Mouse (Mus musculus) adrenal gland, adult 2 months (tissue): Measurements from ENCODE around the gene Taf1. TPM values are rescaled to one million over a fixed set of nuclear protein-coding genes. Genes with fewer than 3 reads are reported as not detected.
A peak's percentile ranks its signal among the peaks of the same experiment; 100 is the strongest.

ENCODE experiments used
- DNase-seq: peaks from one replicate; pipeline ENCODE4 v3.0.0; 2021
- long read RNA-seq: library from polyadenylated mRNA; stranded (forward); transcript quantifications from one replicate; pipeline ENCODE4 v2.0.0, GENCODE M21; 2021
- polyA plus RNA-seq: library from polyadenylated mRNA; depleted of rRNA; stranded (reverse); fragments of >200 nt; gene quantifications from 2 replicates; pipeline ENCODE4 v1.2.3, GENCODE M21; 2012; rRNA removed
- total RNA-seq, 2 experiments: library from RNA; stranded (reverse); gene quantifications; 2 replicates each; pipeline ENCODE4 v1.2.3; 2021

Gene Taf1
- total RNA-seq = 10 to 100 TPM; 31.8 to 37.3 TPM
- 0.91 and 1.9 TPM in 2 replicates for polyA plus RNA-seq
- long read RNA-seq, partial matches to known transcripts = 0 of 1 reads
- long read RNA-seq, other reads (novel, unspliced or antisense) = 1 of 1 reads

- DNase-seq = peak; percentile 93
Observed at GRCm38 (mm10) chrX:101532347-101533221, at the start of gene Taf1. Gene Taf1 (plus strand): TSS chrX:101532734.

GRCm38 (mm10) chrX:101486487-101487152 lies 45.9 kb upstream of the Taf1 start:
- peak; percentile 37 for DNase-seq

- DNase-seq = no peak
Observed at GRCm38 (mm10) chrX:101504636-101505035, 27.9 kb upstream of the Taf1 start.

- no peak for DNase-seq
Observed at GRCm38 (mm10) chrX:101515710-101516109, 16.8 kb upstream of the Taf1 start.

- DNase-seq = no peak
Observed at GRCm38 (mm10) chrX:101518006-101518405, 14.5 kb upstream of the Taf1 start.

- peak; percentile 15 for DNase-seq
Observed at GRCm38 (mm10) chrX:101522027-101522426, 10.5 kb upstream of the Taf1 start.

GRCm38 (mm10) chrX:101527356-101527755 lies 5.2 kb upstream of the Taf1 start:
- DNase-seq = peak; percentile 27

GRCm38 (mm10) chrX:101585455-101585854 lies 52.9 kb downstream of the Taf1 start:
- no peak for DNase-seq

GRCm38 (mm10) chrX:101616183-101616582 lies 83.6 kb downstream of the Taf1 start:
- DNase-seq = no peak

GRCm38 (mm10) chrX:101617889-101618288 lies 85.4 kb downstream of the Taf1 start:
- no peak for DNase-seq

GRCm38 (mm10) chrX:101620317-101620716 lies 87.8 kb downstream of the Taf1 start:
- DNase-seq = peak; percentile 10

GRCm38 (mm10) chrX:101622539-101622938 lies 90.0 kb downstream of the Taf1 start:
- no peak for DNase-seq

GRCm38 (mm10) chrX:101636821-101637525 lies 104.4 kb downstream of the Taf1 start:
- DNase-seq = no peak

- DNase-seq = no peak
Observed at GRCm38 (mm10) chrX:101638856-101639255, 106.3 kb downstream of the Taf1 start.

- DNase-seq = peak; percentile 26
Observed at GRCm38 (mm10) chrX:101639306-101639705, 106.8 kb downstream of the Taf1 start.

- peak; percentile 91 for DNase-seq
Observed at GRCm38 (mm10) chrX:101639741-101640166, 107.2 kb downstream of the Taf1 start, which contains the start of gene Ogt. Gene Ogt (plus strand): TSS chrX:101640060.

- DNase-seq = peak; percentile 63
Observed at GRCm38 (mm10) chrX:101640194-101641160, 107.9 kb downstream of the Taf1 start.

- no peak for DNase-seq
Observed at GRCm38 (mm10) chrX:101641161-101641530, 108.6 kb downstream of the Taf1 start.

GRCm38 (mm10) chrX:101642091-101642490 lies 109.6 kb downstream of the Taf1 start:
- no peak for DNase-seq

- DNase-seq = no peak
Observed at GRCm38 (mm10) chrX:101645286-101645685, 112.8 kb downstream of the Taf1 start.

GRCm38 (mm10) chrX:101646621-101647020 lies 114.1 kb downstream of the Taf1 start:
- no peak for DNase-seq
